Mouse (Mus musculus) retina, postnatal 7 days (tissue): ENCODE measurements around the gene Sh3bgrl.

ENCODE experiments used
- DNase-seq: peaks from one replicate; pipeline ENCODE4 v3.0.0-alpha.2; 2012; ENCODE audit warnings: low read depth, low spot score

Gene Sh3bgrl

GRCm38 (mm10) chrX:109131834-109132233 is 36.7 kb downstream of the Sh3bgrl start:
- no peak for DNase-seq

DNA sequence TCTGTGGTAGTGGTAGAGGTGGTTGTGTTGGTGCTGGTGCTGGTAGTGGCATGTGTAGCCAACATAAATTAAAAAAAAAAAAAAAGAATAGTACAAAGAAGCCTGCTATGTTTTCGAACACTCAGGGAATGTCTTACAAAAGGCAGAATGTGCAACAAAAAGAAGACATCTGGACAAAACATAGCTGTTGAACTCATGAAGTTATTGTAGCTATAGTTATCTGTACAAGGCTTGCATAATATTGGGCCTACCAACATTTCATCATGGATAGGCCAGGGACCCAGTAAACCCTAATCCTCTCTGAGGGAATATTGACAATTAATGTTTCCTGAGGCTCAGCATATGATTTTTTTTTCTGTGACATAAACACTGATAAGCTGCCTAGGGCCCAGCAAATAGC is 37.3 kb downstream of the Sh3bgrl start:
- no peak for DNase-seq

DNA sequence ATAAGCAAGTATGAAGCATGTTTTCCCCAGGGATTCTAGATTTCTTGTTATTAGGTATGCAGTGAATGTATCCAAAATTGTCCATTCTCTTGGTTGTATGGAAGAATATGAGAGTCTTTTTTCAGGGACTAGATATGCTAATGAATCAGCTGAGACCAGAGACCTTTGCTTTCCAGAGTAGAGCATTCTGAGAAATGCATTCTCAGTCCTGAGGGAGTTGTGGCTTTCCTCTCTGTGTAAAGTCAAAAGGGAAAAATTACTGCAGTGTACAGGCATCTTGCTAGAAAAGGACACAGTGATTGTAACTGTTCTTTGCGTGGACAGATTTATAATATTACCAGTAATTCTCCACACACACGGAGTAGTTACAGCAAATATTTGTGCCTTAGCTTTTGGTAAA is 38.3 kb downstream of the Sh3bgrl start:
- DNase-seq, result no peak

GRCm38 (mm10) chrX:109136306-109136705 is 41.1 kb downstream of the Sh3bgrl start:
- no peak for DNase-seq

DNA sequence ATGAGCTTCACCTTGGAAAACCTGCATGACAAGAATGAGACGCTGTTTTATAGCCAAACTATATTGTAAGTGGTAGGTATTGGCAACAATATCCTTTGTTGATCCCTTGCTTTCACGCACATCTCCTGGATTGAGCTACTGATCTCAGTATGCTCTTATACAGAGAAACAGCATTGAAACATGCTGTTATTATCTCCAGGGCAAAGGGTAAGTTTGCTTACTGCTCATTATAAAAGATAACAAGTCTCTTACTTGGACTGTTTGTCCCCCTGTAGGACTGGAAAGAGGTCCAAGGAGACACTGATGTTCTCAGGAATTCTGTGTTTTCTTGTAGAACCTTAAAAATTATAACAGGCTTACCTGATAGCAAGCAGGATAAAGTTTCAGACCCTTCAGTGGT is 41.7 kb downstream of the Sh3bgrl start:
- DNase-seq, result no peak

DNA sequence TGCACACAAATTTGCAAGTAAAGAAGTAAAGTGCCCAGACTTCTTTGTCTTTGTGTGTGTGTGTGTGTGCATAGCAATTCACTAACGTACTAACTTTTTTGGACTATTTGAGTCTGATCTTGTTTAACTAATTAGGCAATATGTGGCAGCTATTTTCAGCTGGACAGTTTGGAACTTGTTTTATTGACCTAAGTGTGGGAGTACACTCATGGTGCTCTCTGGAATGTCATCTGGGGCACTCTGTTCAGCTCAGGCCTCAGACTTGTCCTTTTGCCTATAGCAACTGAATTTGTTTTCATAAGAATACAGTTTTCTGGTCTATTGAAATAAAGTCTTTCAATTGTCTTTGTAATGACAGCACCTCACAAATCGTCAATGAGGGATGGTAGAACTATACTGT is 42.1 kb downstream of the Sh3bgrl start:
- DNase-seq, result no peak

GRCm38 (mm10) chrX:109141337-109141870 is 46.2 kb downstream of the Sh3bgrl start:
- no peak for DNase-seq

DNA sequence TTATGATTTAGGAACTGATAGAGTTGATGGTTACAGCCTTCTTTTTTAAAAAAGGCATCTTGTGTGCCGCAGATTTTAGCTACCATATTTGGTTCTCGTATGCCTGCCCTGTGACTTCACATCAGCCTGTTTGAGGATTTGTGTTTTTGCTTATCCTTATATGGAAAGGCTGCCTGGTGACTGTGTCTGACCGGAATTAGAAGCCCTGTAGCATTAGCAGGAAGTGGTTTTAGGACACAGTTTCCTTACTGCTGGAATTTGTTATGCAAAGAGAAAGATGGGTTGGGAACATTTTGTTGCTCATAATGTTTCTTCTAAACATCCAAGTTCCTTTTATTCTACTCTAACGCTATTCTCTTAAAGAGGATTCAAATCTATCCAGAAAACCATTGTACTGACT is 47.1 kb downstream of the Sh3bgrl start:
- no peak for DNase-seq

DNA sequence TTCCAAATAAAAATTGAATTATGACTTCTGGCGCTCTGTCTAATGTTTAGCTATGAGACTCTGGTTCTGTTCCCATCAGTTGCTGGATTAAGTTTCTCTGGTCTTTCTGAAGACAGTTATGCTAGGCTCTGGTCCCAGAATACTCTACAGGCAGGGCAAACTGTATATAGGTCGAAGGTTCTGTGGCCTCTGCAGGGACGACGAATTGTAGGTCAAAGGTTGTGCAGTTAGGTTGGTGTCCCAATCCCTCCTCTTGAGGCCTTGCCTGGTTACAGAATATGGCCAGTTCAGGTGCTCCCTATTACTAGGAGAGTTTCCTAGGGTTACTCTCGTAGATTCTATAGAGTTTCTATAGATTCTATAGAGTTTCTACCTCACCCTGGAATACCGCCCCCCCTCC is 50.6 kb downstream of the Sh3bgrl start:
- no peak for DNase-seq

- DNase-seq, result no peak
Observed at GRCm38 (mm10) chrX:109147108-109147507, 51.9 kb downstream of the Sh3bgrl start.

DNA sequence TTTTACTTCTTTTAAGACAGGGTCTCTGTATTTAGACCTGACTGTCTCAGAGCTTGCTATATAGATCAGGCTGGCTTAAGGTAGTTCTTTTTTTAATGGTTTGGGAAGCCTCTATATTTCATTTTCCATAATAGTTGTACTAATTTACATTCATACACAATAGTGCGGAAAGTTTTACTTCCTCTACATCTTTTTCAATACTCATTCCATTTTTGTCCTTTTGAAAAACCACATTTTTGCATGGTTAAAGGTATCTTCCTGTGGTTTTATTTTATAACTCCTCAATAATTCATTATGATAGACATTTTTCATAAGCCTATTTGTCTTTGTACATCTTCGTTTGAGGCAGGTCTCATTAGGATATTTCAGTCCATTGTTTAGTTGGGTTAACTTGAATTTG is 56.1 kb downstream of the Sh3bgrl start:
- DNase-seq, result no peak

- DNase-seq, result no peak
Observed at GRCm38 (mm10) chrX:109160326-109160725, 65.2 kb downstream of the Sh3bgrl start.

- DNase-seq, result no peak
Observed at GRCm38 (mm10) chrX:109160901-109161300, 65.7 kb downstream of the Sh3bgrl start.

DNA sequence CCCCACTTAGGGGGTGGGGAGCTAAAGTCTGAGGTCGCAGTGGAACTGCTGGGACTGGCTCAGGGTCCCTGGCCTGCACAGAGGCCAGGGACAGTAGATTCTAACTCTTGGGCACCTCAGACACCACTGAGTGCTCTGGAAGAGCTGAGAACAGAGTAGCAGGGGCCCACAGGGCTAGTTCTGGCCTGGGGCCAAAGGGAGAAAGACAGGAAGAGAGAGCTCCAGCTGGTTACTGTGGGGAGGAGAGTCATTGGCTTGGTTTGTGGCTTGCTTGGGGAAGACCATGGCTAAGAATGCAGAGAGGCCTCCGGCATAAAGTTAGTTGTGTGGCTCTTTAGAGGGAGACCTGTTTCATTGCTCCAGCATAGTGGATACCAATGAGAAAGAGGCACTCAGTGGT is 79.9 kb downstream of the Sh3bgrl start:
- no peak for DNase-seq

DNA sequence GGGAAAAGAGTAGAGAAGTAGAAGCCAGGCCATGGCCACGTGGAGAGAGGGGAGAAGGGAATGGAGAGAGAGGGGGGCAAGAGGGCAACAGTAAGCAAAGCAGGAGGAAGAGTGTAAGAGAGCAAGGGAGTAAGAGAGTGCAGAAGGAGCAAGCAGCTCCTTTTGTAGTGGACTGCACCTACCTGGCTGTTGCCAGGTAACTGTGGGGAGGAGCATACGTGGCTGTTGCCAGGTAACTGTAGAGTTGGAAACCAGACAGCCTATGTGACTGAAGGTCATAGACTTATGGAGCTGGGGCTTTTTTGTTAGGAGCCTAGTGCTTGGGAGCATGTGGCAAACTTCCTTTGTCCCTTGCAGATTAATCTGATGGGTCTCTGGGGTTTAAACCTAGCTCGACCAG is 80.3 kb downstream of the Sh3bgrl start:
- no peak for DNase-seq

- DNase-seq, result no peak
Observed at GRCm38 (mm10) chrX:109184706-109185478, 89.7 kb downstream of the Sh3bgrl start.

- no peak for DNase-seq
Observed at GRCm38 (mm10) chrX:109189607-109190006, 94.4 kb downstream of the Sh3bgrl start.

DNA sequence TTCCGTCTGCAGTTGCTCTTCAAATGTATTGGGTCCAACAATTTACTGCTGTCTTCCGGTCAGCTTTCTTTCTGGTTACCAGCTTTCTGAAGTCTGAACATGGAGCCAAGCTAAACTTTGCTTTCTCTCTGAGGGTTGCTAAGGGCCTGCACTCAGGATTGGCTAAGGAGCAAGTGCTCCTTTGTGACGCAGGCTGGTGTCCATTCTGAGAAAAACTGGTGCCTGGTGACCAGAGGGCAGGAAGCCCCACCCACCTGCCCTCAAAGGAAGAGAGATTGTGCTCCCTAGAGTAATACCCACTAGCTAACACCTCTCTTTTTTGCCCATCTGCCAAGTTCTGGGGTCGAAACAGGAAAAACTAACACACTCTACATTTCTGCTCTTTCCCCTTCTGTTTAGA is 95.8 kb downstream of the Sh3bgrl start:
- DNase-seq, result no peak

DNA sequence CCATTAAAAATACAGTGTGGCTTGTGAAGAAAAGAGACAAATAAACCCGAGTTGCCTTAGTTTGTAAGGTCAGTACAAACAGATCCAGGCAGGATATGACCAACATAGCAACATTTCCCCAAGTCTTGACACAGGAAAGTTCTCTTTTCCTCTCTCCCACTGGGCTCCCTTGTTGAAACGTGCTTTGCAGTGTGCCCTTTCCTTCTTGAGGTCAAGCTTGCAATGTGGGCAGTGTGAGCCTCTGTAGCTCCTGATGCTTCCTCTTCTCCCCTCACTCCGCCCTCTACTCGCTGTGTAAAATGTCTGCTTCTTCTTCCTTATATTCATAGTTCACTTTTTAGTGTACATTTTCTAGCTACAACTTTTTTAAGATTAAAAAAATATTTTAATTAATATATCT is 96.3 kb downstream of the Sh3bgrl start:
- DNase-seq, result no peak

DNA sequence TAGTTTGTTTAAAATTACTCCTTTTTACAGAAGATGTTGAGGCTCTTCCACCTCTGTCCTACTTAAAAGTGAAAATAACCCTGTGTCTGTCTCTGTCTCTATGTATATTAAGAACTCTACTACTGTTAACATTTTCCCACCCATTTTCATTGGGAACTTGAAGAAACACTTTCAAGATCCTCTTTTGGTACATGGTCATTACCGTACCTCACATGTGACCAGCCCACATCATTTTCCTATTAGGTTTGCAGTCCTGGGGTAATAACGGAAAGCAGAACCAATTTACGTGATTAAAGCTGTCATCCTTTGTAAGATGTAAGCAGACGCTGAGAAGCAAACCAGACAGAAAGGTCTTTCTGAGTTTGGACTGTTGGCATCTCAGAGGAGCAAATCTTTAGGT is 101.3 kb downstream of the Sh3bgrl start, which contains the start of gene Gm6377:
TSS of gene Gm6377 (plus strand) at position 289 of the 400 bp plus-strand sequence.
- no peak for DNase-seq

- DNase-seq, result no peak
Observed at GRCm38 (mm10) chrX:109207843-109208242, 112.7 kb downstream of the Sh3bgrl start.

GRCm38 (mm10) chrX:109228720-109229119 is 133.6 kb downstream of the Sh3bgrl start:
- DNase-seq, result no peak

DNA sequence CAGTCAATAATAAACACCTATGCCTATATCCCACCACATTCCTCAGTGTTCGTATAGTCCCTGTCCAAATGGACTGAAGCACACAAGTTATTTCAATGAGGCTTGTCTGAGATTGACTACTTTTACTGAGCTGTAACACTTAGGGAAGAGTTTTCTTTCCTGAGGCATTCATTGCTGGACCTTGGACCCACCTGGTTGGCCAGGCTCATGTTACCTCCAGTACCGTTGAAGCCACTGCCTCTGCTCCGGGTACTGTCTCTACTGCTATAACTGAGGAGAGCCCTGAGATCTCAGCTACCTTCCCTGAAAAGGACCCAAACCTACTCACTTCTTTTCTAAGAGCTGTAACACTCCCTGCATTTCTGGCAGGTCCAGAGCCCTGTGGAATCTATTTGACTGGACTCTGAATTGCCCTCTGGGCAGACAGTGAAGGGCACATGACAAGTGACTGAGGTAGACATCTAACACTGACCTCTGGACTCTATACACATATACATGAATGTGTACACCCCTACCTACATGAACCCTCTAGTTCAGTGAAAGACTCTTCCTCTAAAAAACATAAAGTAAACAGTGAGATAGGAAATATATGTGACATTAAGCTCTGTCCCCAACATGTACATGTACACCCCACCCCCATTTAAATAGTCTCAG is 140.3 kb downstream of the Sh3bgrl start:
- no peak for DNase-seq
